Mouse (Mus musculus): ENCODE measurements around the gene Icmt. TPM values are rescaled to one million over a fixed set of nuclear protein-coding genes. Genes with fewer than 3 reads are reported as not detected.

Icmt gene
- total RNA-seq, 2 experiments from 2014 or later = 12.6 to 23.1 TPM

Other genes with a start within 250 kb of the Icmt start
- 8.9 and 15.6 TPM in 2 replicates for gene Plekhg5, start 224.7 kb upstream of the Icmt start, total RNA-seq (2014; fragmentation: Nextera tagmentation)
- 6.8 and 7.1 TPM in 2 replicates for gene Plekhg5, start 224.7 kb upstream of the Icmt start, total RNA-seq (2017)
- gene Tnfrsf25, start 181.3 kb upstream of the Icmt start, total RNA-seq (2014; fragmentation: Nextera tagmentation) = not detected in 2 replicates
- gene Tnfrsf25, start 181.3 kb upstream of the Icmt start, total RNA-seq (2017) = not detected in 2 replicates
- gene Espn, start 144.9 kb upstream of the Icmt start, total RNA-seq (2014; fragmentation: Nextera tagmentation) = 2.9 and 5.7 TPM in 2 replicates
- 2.2 and 3.1 TPM in 2 replicates for gene Espn, start 144.9 kb upstream of the Icmt start, total RNA-seq (2017)
- 0.35 TPM in 1 of 2 replicates, not detected in the other for gene Hes2, start 138.4 kb upstream of the Icmt start, total RNA-seq (2014; fragmentation: Nextera tagmentation)
- not detected in 2 replicates for gene Hes2, start 138.4 kb upstream of the Icmt start, total RNA-seq (2017)
- gene Acot7, start 119.1 kb upstream of the Icmt start, total RNA-seq (2014; fragmentation: Nextera tagmentation) = 33.8 and 42.9 TPM in 2 replicates
- 25.3 and 38.1 TPM in 2 replicates for gene Acot7, start 119.1 kb upstream of the Icmt start, total RNA-seq (2017)
- gene Gpr153, start 23.0 kb upstream of the Icmt start, total RNA-seq (2014; fragmentation: Nextera tagmentation) = not detected in 2 replicates
- not detected in 2 replicates for gene Gpr153, start 23.0 kb upstream of the Icmt start, total RNA-seq (2017)
- not detected in 2 replicates for gene Hes3, start 5.6 kb upstream of the Icmt start, total RNA-seq (2014; fragmentation: Nextera tagmentation)
- gene Hes3, start 5.6 kb upstream of the Icmt start, total RNA-seq (2017) = not detected in 2 replicates
- gene Rnf207, start 21.8 kb downstream of the Icmt start, total RNA-seq (2014; fragmentation: Nextera tagmentation) = not detected in 2 replicates
- gene Rnf207, start 21.8 kb downstream of the Icmt start, total RNA-seq (2017) = 0.38 TPM in 1 of 2 replicates, not detected in the other
- gene Rpl22, start 28.5 kb downstream of the Icmt start, total RNA-seq (2014; fragmentation: Nextera tagmentation) = 2,168 and 2,467 TPM in 2 replicates
- gene Rpl22, start 28.5 kb downstream of the Icmt start, total RNA-seq (2017) = 3,890 and 4,556 TPM in 2 replicates
- 0.10 TPM in 1 of 2 replicates, not detected in the other for gene Chd5, start 41.4 kb downstream of the Icmt start, total RNA-seq (2014; fragmentation: Nextera tagmentation)
- gene Chd5, start 41.4 kb downstream of the Icmt start, total RNA-seq (2017) = 0.04 TPM in 1 of 2 replicates, not detected in the other
- gene Nphp4, start 179.5 kb downstream of the Icmt start, total RNA-seq (2014; fragmentation: Nextera tagmentation) = 0.61 TPM in 1 of 2 replicates, not detected in the other
- 0.19 TPM in 1 of 2 replicates, not detected in the other for gene Nphp4, start 179.5 kb downstream of the Icmt start, total RNA-seq (2017)
- gene Kcnab2, start 180.6 kb downstream of the Icmt start, total RNA-seq (2014; fragmentation: Nextera tagmentation) = 42.5 and 57.5 TPM in 2 replicates
- gene Kcnab2, start 180.6 kb downstream of the Icmt start, total RNA-seq (2017) = 59.7 and 75.3 TPM in 2 replicates

All from megakaryocyte-erythroid progenitor cell, adult 5-6 weeks (primary cell).